Mouse (Mus musculus) heart, embryonic 10.5 days (tissue): ENCODE results near the gene Rasa2. TPM values are rescaled to one million over a fixed set of nuclear protein-coding genes. Genes with fewer than 3 reads are reported as not detected.
"Not testable (repeated sequence)": the region's sequence is repeated elsewhere in the genome, so short reads cannot be mapped to it uniquely, and the experiment has no call there.

Source experiments
- DNase-seq: peaks from one replicate; pipeline ENCODE4 v3.0.0-alpha.2; 2017; ENCODE audit warnings: low spot score
- H3K27ac ChIP-seq: fragments of 300-500 bp; sonication (generic); 2 replicates; pipeline ENCODE4 v1.5.1; 2016; ENCODE audit warnings: mild to moderate bottlenecking
- H3K27me3 ChIP-seq: fragments of 300-500 bp; sonication (generic); 2 replicates; pipeline ENCODE4 v1.6.1; 2016; ENCODE audit warnings: mild to moderate bottlenecking; ENCODE audit not compliant: poor library complexity, insufficient read depth, severe bottlenecking
- H3K36me3 ChIP-seq: fragments of 300-500 bp; sonication (generic); 2 replicates; pipeline ENCODE4 v1.6.1; 2016; ENCODE audit warnings: mild to moderate bottlenecking, moderate library complexity
- H3K4me1 ChIP-seq: fragments of 300-500 bp; sonication (generic); 2 replicates; pipeline ENCODE4 v1.6.1; 2016; ENCODE audit warnings: mild to moderate bottlenecking
- H3K4me3 ChIP-seq: fragments of 300-500 bp; sonication (generic); 2 replicates; pipeline ENCODE4 v1.5.1; 2016; ENCODE audit warnings: mild to moderate bottlenecking, moderate library complexity
- H3K9me3 ChIP-seq: fragments of 300-500 bp; sonication (generic); 2 replicates; pipeline ENCODE4 v1.6.1; 2016; ENCODE audit warnings: mild to moderate bottlenecking, moderate library complexity
- WGBS: fragments of 180-500 bp; shearing (Covaris S2); methylation state at CpG from one replicate; pipeline ENCODE4 v1.1.7; 2016; 5-methylcytosine and 5-hydroxymethylcytosine counted together
- polyA plus RNA-seq: library from polyadenylated mRNA; unstranded; fragments of >200 nt; fragmentation: Nextera tagmentation; extraction: Ambion mirVana; gene quantifications from 2 replicates; pipeline ENCODE4 v1.2.1, GENCODE M21; 2016

The Rasa2 gene
- polyA plus RNA-seq, 1 experiment from 2014 or later, result 15.8 TPM

DNA sequence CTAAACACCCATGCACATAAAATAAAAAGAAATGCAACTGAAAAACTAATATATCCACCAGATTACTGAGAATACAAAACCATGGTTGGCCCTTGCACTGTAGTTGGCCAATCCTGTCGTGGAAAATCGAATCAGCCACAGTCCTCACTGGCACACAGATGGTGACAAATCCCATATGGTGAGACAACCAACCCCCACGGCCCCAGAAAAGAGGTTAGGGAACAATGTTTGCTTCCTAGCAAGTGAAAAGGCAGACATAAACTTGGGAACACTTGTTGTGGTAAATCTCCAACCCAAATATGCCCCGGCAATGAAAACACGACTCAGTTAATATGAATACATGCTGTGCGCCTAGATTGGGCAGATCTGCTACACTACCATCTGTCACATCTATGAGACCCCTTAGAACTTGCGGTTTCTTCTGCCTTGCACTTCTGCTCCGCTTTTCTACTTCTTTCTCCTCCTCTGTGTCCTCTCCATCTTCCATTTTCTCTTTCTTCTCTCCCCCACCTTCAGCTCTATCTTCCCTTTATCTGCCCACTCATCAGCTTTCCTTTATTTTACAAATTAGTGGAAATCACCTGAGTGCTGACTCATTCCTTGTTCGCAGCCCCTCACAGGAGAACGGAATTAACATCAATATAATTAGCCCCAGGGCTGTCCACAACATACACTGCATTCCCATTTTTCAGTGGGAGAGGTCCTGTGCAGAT is 101.3 kb downstream of the Rasa2 start:
- WGBS, result 74% methylated on average over 10 of the region's 10 CpGs
- H3K27ac ChIP-seq, result no peak overlapping the region
- peak; percentile 64 for DNase-seq
- no peaks in the 10 kb centered on the region for H3K9me3 ChIP-seq
- no peak overlapping the region for H3K4me3 ChIP-seq
- peaks cover 4% of the 10 kb centered on the region; the same call in 1 of the 2 replicates for H3K27me3 ChIP-seq
- peaks cover 4% of the 10 kb centered on the region; the same call in 1 of the 2 replicates for H3K4me1 ChIP-seq
- no peaks in the 10 kb centered on the region for H3K36me3 ChIP-seq

DNA sequence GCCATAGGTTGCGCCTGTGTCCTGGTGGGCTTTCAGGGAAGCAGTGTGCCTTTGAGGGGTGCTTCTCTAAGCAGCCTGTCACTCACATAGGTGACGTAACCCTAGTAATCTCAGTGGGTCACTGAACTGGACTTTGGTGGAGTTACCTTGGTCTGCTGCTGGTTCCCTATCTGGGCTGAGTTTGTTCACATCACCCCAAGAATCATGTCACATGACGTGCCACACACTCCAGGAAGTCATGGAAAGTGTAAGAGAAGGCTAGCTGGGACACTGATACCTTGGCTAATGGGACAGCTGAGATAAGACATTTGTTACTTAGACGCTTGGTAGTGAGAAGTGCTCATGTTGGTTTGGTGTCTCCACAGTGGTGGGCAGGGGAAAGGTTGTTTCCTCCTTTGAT is 105.4 kb downstream of the Rasa2 start:
- H3K4me1 ChIP-seq, result peaks cover 8% of the 10 kb centered on the region; the same call in 1 of the 2 replicates
- 66% methylated on average over 4 of the region's 4 CpGs for WGBS
- peaks cover 4% of the 10 kb centered on the region for H3K27me3 ChIP-seq
- no peak for DNase-seq
- H3K4me3 ChIP-seq, result no peak overlapping the region
- H3K27ac ChIP-seq, result no peak overlapping the region
- no peaks in the 10 kb centered on the region for H3K36me3 ChIP-seq
- H3K9me3 ChIP-seq, result no peaks in the 10 kb centered on the region

DNA sequence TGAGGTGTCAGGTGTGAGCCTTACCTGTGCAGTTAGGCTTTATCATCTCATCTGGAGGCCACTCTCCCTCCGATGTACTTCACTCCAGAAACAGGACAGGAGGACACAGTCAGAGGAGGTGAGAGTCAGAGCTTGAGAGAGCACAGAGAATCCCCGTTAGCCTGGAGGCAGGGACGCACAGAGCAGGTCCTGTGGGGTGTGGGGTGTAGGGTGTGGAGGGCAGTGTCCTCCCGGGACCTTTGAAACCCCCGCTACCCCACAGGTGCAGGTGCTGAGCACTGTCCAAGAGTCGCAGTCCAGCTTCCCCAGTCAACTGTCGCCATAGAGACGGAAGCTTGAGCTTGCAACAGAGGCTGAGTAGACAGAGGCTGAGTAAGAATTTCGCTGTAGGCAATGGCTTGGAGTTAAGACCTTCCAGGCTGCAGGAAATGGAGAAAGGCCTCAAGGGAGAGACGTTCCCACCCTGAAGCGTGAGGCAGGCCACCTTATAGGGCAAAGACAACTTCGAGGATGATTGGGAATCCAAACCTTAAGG is 106.4 kb downstream of the Rasa2 start, which contains the start of gene Gm28729:
Gm28729 (minus strand) TSS at position 293 of the 535 bp plus-strand sequence.
- H3K36me3 ChIP-seq, result no peaks in the 10 kb centered on the region
- H3K27ac ChIP-seq, result no peak within 1 kb of the TSS
- H3K4me3 ChIP-seq, result no peak within 1 kb of the TSS
- H3K4me1 ChIP-seq, result peaks cover 8% of the 10 kb centered on the region; the same call in 1 of the 2 replicates
- H3K27me3 ChIP-seq, result peaks cover 4% of the 10 kb centered on the region
- WGBS, result 54% methylated on average over 12 of the region's 12 CpGs
- no peaks in the 10 kb centered on the region for H3K9me3 ChIP-seq
- DNase-seq, result no peak

DNA sequence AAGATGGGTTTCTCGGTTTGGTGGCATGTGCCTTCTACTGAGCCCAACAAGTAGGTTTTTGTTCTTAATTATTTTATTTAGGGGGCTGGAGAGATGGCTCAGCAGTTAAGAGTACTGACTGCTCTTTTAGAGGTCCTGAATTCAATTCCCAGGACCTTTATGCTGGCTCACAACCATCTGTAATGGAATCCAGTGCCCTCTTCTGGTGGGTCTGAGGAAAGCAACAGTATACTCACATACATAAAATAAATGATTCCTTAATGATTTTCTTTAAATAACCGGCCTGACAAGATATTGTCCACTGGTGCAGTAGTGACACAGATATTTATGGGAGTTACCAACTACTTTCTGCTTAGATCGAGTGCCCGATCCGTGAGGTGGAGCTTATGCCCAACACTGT is 108.3 kb downstream of the Rasa2 start:
- Histone ChIP-seq H3K27me3 (peaks cover 4% of the 10 kb centered on the region), H3K27ac (no peak overlapping the region), H3K4me1 (peaks cover 8% of the 10 kb centered on the region; the same call in 1 of the 2 replicates), H3K36me3 (no peaks in the 10 kb centered on the region), H3K9me3 (no peaks in the 10 kb centered on the region), H3K4me3 (no peak overlapping the region)
- DNase-seq, result no peak
- WGBS, result 79% methylated on average over 5 of the region's 5 CpGs

DNA sequence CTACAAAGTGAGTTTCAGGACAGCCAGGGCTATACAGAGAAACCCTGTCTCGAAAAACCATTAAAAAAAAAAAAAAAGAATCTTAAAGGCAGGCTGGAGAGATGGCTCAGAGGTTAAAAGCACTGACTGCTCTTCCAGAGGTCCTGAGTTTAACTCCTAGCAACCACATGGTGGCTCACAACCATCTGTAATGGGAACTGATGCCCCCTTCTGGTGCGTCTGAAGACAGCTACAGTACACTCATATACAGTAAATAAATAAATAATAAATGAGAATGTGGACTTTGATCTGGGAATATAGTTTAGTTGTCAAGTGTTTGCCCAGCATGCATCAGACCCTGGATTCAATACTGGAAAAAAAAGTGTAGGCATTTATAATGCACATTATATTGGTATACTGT is 109.8 kb downstream of the Rasa2 start:
- 80% methylated on average over 2 of the region's 2 CpGs for WGBS
- not testable (repeated sequence) for H3K4me3 ChIP-seq

DNA sequence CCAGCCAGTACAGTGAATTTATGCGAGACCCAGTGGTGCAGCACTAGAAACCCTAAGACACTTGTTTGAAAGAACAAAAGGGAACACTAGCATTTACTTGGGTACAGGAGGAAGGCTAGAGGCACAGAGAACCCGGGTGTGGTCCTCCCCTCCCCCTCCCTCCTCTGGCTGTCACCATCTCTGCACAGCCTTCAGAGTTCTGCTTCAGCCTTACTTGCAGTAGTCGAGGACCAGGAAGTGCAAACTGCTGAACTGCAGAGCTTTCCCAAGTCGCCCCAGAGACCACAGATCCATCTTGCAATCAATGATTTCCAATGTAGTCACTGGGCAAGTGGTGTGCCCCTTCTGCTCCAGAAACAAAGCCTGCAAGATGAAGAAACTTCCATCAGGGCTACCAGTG is 114.0 kb downstream of the Rasa2 start:
- Histone ChIP-seq H3K27ac (no peak overlapping the region), H3K4me3 (no peak overlapping the region), H3K9me3 (no peaks in the 10 kb centered on the region), H3K36me3 (no peaks in the 10 kb centered on the region), H3K4me1 (peaks cover 8% of the 10 kb centered on the region; the same call in 1 of the 2 replicates), H3K27me3 (no peaks in the 10 kb centered on the region)
- no peak for DNase-seq
- 31% methylated on average over 4 of the region's 4 CpGs for WGBS

More for the DNA sequence above, 109.8 kb downstream of the Rasa2 start:
- H3K4me1 ChIP-seq, result peaks cover 12% of the 10 kb centered on the region; the same call in 1 of the 2 replicates
- H3K27me3 ChIP-seq, H3K27ac ChIP-seq, DNase-seq, H3K36me3 ChIP-seq, H3K9me3 ChIP-seq: not testable (repeated sequence)

DNA sequence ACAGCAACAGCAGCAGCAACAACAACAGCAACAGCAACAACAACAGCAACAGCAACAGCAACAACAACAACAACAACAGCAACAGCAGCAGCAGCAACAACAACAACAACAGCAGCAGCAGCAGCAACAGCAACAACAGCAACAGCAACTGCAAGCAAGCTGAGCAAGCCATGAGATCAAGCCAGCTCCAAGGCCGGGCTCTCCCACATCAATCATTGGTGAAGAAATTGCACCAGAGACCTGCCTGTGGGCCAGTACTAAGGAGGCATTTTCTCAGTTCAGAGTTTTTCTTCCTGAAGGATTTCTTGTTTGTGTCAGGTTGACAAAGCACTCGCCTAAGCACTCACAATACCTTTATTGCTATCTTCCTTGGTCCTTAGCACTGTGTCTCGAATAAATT is 114.6 kb downstream of the Rasa2 start:
- WGBS, result 46% methylated on average over 3 of the region's 3 CpGs
- H3K4me3 ChIP-seq, result no peak overlapping the region

DNA sequence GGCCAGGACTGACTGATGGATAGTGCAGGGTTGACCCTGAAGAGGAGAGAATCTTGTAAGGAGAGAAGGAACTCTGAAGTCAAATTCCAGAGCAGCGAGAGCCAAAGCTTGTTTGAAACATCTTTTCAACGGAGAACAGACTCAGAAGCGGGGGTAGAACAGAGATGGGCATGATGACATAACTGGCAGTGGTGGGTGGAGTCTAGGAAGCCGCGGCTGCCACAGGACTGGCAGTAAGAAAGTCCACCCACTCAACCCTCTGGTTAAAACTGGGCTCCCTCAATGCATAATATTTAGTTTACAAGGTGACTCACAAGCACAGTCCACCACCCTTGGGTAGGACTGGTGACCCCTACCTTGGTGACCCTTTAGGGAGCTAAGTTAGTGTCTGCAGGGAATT is 115.7 kb downstream of the Rasa2 start:
- H3K9me3 ChIP-seq, result no peaks in the 10 kb centered on the region
- H3K36me3 ChIP-seq, result no peaks in the 10 kb centered on the region
- no peak overlapping the region for H3K27ac ChIP-seq
- H3K4me1 ChIP-seq, result peaks cover 8% of the 10 kb centered on the region; the same call in 1 of the 2 replicates
- no peak for DNase-seq
- no peaks in the 10 kb centered on the region for H3K27me3 ChIP-seq
- WGBS, result 80% methylated on average over 5 of the region's 5 CpGs
- H3K4me3 ChIP-seq, result no peak overlapping the region

More for the DNA sequence above, 114.6 kb downstream of the Rasa2 start:
- H3K36me3 ChIP-seq, result no peaks in the 10 kb centered on the region
- DNase-seq, result no peak
- H3K9me3 ChIP-seq, result no peaks in the 10 kb centered on the region
- no peaks in the 10 kb centered on the region for H3K27me3 ChIP-seq
- peaks cover 8% of the 10 kb centered on the region; the same call in 1 of the 2 replicates for H3K4me1 ChIP-seq
- H3K27ac ChIP-seq, result no peak overlapping the region

DNA sequence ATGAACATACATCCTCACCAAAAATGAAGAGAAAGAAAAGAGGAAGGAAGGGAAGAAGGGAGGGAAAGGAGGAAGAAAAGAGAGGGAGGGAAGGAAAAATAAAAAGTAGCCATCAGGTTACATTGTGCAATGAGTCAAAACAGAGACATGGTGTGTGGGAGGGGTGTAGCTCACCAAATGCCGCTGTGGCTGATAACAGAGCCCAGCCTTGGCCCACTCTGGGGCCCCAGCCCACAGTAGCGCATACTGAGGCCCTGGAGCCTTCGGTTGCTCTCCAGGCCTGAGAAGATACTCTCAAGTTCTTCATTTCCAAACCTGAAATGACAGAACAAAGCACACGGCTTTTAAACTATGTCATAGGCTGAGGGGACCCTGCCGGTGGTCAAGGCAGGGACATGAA is 117.1 kb downstream of the Rasa2 start:
- no peak for DNase-seq
- 53% methylated on average over 5 of the region's 5 CpGs for WGBS
- H3K27ac ChIP-seq, result no peak overlapping the region

DNA sequence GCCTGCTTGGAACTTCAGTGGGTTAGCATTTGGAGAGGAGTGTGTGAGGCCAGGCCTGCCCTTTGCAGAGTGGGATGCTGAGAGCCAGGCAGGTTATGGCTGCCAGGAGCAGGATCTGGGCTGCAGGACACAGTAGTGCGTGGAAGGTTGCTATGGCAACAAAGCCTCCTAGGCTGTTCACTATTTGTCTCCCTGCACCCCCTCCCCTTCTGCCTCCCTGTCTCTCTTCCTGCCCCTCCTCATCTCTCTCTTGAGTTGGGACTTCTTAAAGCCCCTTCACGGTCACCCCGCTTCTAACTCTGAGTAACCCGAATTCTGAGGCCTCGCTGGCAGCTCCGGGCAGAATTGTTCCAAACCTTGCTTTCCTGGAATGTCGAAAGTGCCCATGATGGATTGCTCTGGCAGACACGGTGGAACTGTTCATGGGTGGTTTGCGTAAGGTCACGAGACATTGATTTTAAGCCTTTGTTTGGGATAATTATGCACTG is 125.4 kb downstream of the Rasa2 start:
- no peaks in the 10 kb centered on the region for H3K36me3 ChIP-seq
- no peak for DNase-seq
- H3K4me1 ChIP-seq, result peaks cover 15% of the 10 kb centered on the region
- no peaks in the 10 kb centered on the region for H3K9me3 ChIP-seq
- H3K4me3 ChIP-seq, result no peak overlapping the region
- no peaks in the 10 kb centered on the region for H3K27me3 ChIP-seq
- no peak overlapping the region for H3K27ac ChIP-seq
- WGBS, result 50% methylated on average over 10 of the region's 10 CpGs

More for the DNA sequence above, 117.1 kb downstream of the Rasa2 start:
- peaks cover 8% of the 10 kb centered on the region; the same call in 1 of the 2 replicates for H3K4me1 ChIP-seq
- no peak overlapping the region for H3K4me3 ChIP-seq
- no peaks in the 10 kb centered on the region for H3K9me3 ChIP-seq
- H3K36me3 ChIP-seq, result no peaks in the 10 kb centered on the region
- no peaks in the 10 kb centered on the region for H3K27me3 ChIP-seq

DNA sequence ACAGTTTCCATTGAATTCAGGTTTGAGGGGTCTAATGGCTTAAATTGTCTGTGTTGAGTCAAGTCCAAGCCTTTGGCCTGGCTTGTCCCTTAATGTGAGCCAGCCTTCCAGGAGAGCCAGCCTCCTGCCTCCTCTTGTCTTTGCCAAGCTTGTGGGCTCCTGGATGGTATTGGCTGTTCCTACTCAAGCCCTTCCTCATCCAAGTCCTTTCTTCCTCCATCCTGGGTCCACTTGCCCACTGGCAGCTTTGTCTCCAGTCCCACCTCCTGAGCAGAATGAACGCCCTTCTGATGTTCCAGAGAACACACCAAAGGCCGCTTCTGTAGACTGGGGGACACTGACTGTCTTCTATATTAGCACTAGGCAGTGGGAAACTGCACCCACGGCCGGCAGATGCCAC is 126.3 kb downstream of the Rasa2 start:
- Histone ChIP-seq H3K4me1 (peaks cover 18% of the 10 kb centered on the region), H3K4me3 (no peak overlapping the region), H3K36me3 (no peaks in the 10 kb centered on the region), H3K27ac (no peak overlapping the region), H3K27me3 (no peaks in the 10 kb centered on the region), H3K9me3 (no peaks in the 10 kb centered on the region)
- WGBS, result 86% methylated on average over 4 of the region's 4 CpGs
- no peak for DNase-seq

DNA sequence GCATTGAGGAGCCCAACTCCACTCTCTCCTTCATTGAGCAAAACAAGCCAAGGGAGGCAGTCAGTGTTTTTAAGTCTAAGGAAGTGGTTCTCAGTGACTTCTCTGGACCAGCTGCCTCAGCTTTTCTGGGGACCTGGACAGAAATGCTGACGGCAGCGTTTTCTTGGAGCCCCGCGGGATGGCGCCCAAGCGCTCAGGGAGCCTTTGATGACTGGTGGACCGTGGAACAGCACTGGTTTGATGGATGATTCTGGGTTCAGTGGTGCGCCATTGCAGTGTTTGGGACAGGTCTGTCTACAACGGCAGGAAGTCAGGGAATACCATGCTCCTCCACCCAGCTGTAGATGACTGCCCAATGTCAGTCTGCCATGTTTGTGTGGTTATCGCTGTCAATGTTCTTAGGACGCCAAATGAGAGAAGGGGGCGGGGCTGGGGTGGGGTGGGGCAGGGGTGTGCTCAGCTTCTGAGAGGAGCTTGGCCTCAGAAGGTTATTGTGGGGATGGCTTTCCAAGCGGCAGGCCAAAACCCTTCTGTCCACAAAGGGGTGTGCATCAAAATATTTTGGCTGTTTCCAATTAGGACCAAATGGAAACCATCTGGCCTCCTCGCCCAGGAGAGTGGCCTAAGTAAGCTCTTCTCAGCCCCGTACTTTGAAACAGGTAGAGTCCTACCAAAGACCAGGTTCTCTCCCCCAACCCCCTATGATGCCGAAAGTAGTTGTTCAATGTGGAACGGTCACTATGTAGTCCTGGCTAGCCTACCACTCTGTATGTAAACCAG is 127.1 kb downstream of the Rasa2 start:
- no peak for DNase-seq
- peaks cover 18% of the 10 kb centered on the region for H3K4me1 ChIP-seq
- no peak overlapping the region for H3K4me3 ChIP-seq
- WGBS, result 80% methylated on average over 17 of the region's 17 CpGs
- H3K27me3 ChIP-seq, result no peaks in the 10 kb centered on the region
- no peaks in the 10 kb centered on the region for H3K36me3 ChIP-seq
- no peak overlapping the region for H3K27ac ChIP-seq
- no peaks in the 10 kb centered on the region for H3K9me3 ChIP-seq
